Mouse (Mus musculus): ENCODE data around the gene Cdh4. TPM values are rescaled to one million over a fixed set of nuclear protein-coding genes. Genes with fewer than 3 reads are reported as not detected.

Cdh4 gene
- polyA plus RNA-seq, 1 experiment from 2014 or later: 0.61 TPM

DNA sequence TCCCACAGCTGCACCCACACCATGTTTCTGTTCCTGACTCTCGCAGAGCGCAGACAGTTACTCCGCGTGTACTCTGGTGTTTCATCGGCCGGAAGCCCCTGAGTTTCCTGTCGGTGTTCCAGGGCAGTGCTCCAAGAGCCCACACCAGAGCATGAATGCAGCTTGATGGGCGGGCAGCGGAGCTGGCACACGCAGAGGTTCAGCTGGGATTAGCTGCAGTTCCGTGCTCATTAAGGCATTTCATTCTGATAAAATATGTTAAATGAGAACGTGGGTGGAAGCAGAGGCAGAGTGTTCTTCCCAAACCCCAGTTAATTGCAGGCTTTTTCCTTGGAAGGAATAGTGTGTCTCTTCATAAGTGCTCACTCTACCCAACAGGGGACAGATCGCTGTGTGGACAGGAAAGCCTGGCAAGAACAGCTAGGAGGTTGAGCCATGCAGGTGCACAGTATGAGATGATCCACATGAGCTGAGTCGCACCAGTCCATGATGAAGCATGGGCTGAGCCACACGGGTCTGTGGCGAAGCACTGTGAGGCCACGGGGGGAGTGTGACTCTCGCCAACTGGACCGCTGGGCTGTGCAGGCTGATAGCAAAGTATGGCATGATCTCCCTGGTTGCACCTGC lies 357.8 kb downstream of the Cdh4 start:
- WGBS (ENCODE audit: insufficient replicate concordance): 79% methylated on average over 19 of the region's 19 CpGs
- Histone ChIP-seq H3K27me3 (ENCODE audit: insufficient read depth, low read length) (no peaks in the 10 kb centered on the region), H3K27ac (ENCODE audit: low read depth) (no peak overlapping the region), H3K4me2 (ENCODE audit: low read depth, low read length) (no peak overlapping the region), H3K9ac (replicated peaks) (no peak overlapping the region), H3K9me3 (ENCODE audit: low read length) (no peaks in the 10 kb centered on the region), H3K36me3 (replicated peaks; ENCODE audit: insufficient read depth, low read length) (no peaks in the 10 kb centered on the region), H3K4me1 (ENCODE audit: insufficient read depth) (no peaks in the 10 kb centered on the region), H3K4me3 (ENCODE audit: low read depth, low read length) (no peak overlapping the region)
- DNase-seq: no peak
- TF ChIP-seq CTCF (IDR thresholded peaks at IDR 0.05; ENCODE audit: low read depth) (no peak), EP300 (IDR thresholded peaks at IDR 0.05; ENCODE audit: low read depth) (no peak)
- ATAC-seq: no peak

- WGBS (ENCODE audit: insufficient replicate concordance): 85% methylated on average over 7 of the region's 7 CpGs
- TF ChIP-seq EP300 (IDR thresholded peaks at IDR 0.05; ENCODE audit: low read depth) (no peak), CTCF (IDR thresholded peaks at IDR 0.05; ENCODE audit: low read depth) (no peak)
- Histone ChIP-seq H3K27ac (ENCODE audit: low read depth) (no peak overlapping the region), H3K4me2 (ENCODE audit: low read depth, low read length) (no peak overlapping the region), H3K9me3 (ENCODE audit: low read length) (no peaks in the 10 kb centered on the region), H3K9ac (replicated peaks) (no peak overlapping the region), H3K4me1 (ENCODE audit: insufficient read depth) (no peaks in the 10 kb centered on the region), H3K36me3 (replicated peaks; ENCODE audit: insufficient read depth, low read length) (no peaks in the 10 kb centered on the region), H3K27me3 (ENCODE audit: insufficient read depth, low read length) (no peaks in the 10 kb centered on the region), H3K4me3 (ENCODE audit: low read depth, low read length) (no peak overlapping the region)
- no peak for ATAC-seq
- DNase-seq: no peak
Measured at GRCm38 (mm10) chr2:179801042-179801441, 358.8 kb downstream of the Cdh4 start.

GRCm38 (mm10) chr2:179802411-179802810 lies 360.2 kb downstream of the Cdh4 start:
- no peak overlapping the region for H3K4me2 ChIP-seq (ENCODE audit: low read depth, low read length)
- WGBS (ENCODE audit: insufficient replicate concordance): 52% methylated on average over 1 of the region's 1 CpGs
- no peak for ATAC-seq

DNA sequence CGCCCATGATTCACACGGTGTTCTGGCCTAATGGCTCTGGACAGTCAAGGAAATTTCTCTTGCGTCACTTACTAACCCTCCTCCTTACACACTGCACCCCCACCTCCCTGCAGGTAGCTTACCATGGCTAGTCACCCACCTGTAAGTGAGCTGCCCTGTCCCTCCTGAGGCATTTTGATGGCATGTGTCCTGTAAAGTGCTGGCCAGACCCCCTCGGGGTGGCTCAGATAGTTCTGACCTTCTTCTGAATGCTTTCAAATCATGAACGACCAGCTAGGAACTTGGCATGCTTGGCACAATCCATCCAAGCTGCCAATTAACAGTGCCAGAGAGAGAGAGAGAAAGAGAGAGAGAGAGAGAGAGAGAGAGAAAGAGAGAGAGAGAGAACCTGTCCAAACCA lies 368.9 kb downstream of the Cdh4 start:
- H3K9me3 ChIP-seq (ENCODE audit: low read length): no peaks in the 10 kb centered on the region
- H3K4me1 ChIP-seq (ENCODE audit: insufficient read depth): no peaks in the 10 kb centered on the region
- 78% methylated on average over 5 of the region's 5 CpGs for WGBS (ENCODE audit: insufficient replicate concordance)
- DNase-seq: no peak
- H3K36me3 ChIP-seq (replicated peaks; ENCODE audit: insufficient read depth, low read length): no peaks in the 10 kb centered on the region
- H3K27me3 ChIP-seq (ENCODE audit: insufficient read depth, low read length): no peaks in the 10 kb centered on the region
- H3K9ac ChIP-seq (replicated peaks): no peak overlapping the region
- no peak overlapping the region for H3K27ac ChIP-seq (ENCODE audit: low read depth)
- H3K4me2 ChIP-seq (ENCODE audit: low read depth, low read length): no peak overlapping the region
- no peak overlapping the region for H3K4me3 ChIP-seq (ENCODE audit: low read depth, low read length)
- no peak for ATAC-seq
- TF ChIP-seq CTCF (IDR thresholded peaks at IDR 0.05; ENCODE audit: low read depth) (no peak), EP300 (IDR thresholded peaks at IDR 0.05; ENCODE audit: low read depth) (no peak)

More at GRCm38 (mm10) chr2:179802411-179802810, 360.2 kb downstream of the Cdh4 start:
- no peaks in the 10 kb centered on the region for H3K36me3 ChIP-seq (replicated peaks; ENCODE audit: insufficient read depth, low read length)
- H3K4me1 ChIP-seq (ENCODE audit: insufficient read depth): no peaks in the 10 kb centered on the region
- H3K27me3 ChIP-seq (ENCODE audit: insufficient read depth, low read length): no peaks in the 10 kb centered on the region
- no peak overlapping the region for H3K4me3 ChIP-seq (ENCODE audit: low read depth, low read length)
- H3K27ac ChIP-seq (ENCODE audit: low read depth): no peak overlapping the region
- no peak for TF ChIP-seq EP300 (IDR thresholded peaks at IDR 0.05; ENCODE audit: low read depth)
- TF ChIP-seq CTCF (IDR thresholded peaks at IDR 0.05; ENCODE audit: low read depth): no peak
- no peak overlapping the region for H3K9ac ChIP-seq (replicated peaks)
- no peaks in the 10 kb centered on the region for H3K9me3 ChIP-seq (ENCODE audit: low read length)
- no peak for DNase-seq

DNA sequence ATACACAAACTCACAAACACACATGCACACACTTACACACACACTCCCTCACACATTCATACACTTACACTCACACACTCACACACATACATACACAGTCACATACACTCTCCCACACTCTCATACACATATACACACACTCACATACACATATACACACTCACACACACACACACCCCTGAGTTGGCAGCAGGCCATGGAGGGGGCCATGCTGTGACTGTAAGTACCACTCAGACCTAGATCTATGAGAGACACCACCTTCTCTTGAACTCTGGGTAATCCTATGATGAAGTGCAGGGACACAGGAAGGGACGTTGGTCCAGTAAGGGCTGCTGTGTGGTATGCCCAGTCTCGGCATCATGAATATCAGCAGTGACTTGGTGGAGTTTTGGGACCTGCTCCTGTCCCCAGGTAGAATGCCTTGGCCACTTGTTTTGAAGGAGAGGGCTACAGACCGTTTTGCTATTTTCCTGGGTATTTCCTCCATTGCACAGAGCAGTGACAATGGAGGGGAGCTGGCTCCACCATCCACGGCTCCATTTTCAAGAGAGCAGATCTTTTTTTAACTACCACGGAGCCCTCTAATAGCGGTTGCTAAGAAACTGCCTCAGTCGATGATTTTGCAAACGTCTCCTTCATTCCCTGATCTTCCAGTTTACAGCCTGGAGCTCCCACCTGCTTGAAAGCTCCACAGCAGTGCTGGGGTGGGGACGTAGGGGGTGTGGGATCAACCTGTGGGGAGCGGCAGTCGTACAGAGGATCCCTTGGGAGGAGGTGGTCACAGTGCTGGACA lies 371.0 kb downstream of the Cdh4 start:
- Histone ChIP-seq H3K27ac (ENCODE audit: low read depth) (no peak overlapping the region), H3K9me3 (ENCODE audit: low read length) (no peaks in the 10 kb centered on the region), H3K4me2 (ENCODE audit: low read depth, low read length) (no peak overlapping the region), H3K9ac (replicated peaks) (no peak overlapping the region), H3K36me3 (replicated peaks; ENCODE audit: insufficient read depth, low read length) (no peaks in the 10 kb centered on the region), H3K27me3 (ENCODE audit: insufficient read depth, low read length) (no peaks in the 10 kb centered on the region), H3K4me1 (ENCODE audit: insufficient read depth) (no peaks in the 10 kb centered on the region), H3K4me3 (ENCODE audit: low read depth, low read length) (no peak overlapping the region)
- TF ChIP-seq EP300 (IDR thresholded peaks at IDR 0.05; ENCODE audit: low read depth): no peak
- no peak for TF ChIP-seq CTCF (IDR thresholded peaks at IDR 0.05; ENCODE audit: low read depth)
- 61% methylated on average over 11 of the region's 11 CpGs for WGBS (ENCODE audit: insufficient replicate concordance)
- DNase-seq (no peak), ATAC-seq (no peak)

DNA sequence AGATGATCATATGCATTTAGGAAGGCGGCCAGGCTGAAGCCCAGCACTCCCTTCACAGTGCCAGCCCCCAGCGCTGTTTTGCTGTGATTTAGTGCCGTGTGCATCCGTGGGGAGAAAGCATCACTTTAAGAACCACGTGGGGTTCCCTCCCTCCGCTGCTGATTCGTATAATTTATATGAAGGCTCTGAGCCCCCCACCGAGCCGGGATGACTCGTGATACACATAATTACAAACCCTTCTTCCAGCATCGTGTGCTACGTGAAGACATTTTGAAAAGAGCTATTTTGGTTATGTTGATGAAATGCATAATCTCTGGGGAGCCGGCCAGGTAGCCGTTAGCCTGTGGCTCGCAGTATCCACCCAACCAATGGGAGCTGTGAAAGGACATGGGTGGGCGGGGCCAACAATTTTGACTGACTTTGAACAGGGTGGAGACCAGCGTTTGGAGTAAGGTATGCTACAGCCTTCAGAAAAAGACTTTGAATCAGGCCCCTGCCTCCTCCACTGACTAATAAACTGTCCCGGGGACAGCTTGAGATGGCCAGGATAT lies 382.6 kb downstream of the Cdh4 start:
- H3K27me3 ChIP-seq (ENCODE audit: insufficient read depth, low read length): no peaks in the 10 kb centered on the region
- WGBS (ENCODE audit: insufficient replicate concordance): 39% methylated on average over 18 of the region's 18 CpGs
- no peaks in the 10 kb centered on the region for H3K9me3 ChIP-seq (ENCODE audit: low read length)
- H3K36me3 ChIP-seq (replicated peaks; ENCODE audit: insufficient read depth, low read length): no peaks in the 10 kb centered on the region
- no peak overlapping the region for H3K4me2 ChIP-seq (ENCODE audit: low read depth, low read length)
- no peaks in the 10 kb centered on the region for H3K4me1 ChIP-seq (ENCODE audit: insufficient read depth)
- H3K4me3 ChIP-seq (ENCODE audit: low read depth, low read length): no peak overlapping the region
- TF ChIP-seq CTCF (IDR thresholded peaks at IDR 0.05; ENCODE audit: low read depth): no peak
- TF ChIP-seq EP300 (IDR thresholded peaks at IDR 0.05; ENCODE audit: low read depth): no peak
- H3K9ac ChIP-seq (replicated peaks): no peak overlapping the region
- DNase-seq (no peak), ATAC-seq (no peak)
- H3K27ac ChIP-seq (ENCODE audit: low read depth): no peak overlapping the region
